Mouse (Mus musculus) neural tube, embryonic 14.5 days (tissue): ENCODE measurements around the gene Shoc2. TPM values are rescaled to one million over a fixed set of nuclear protein-coding genes. Genes with fewer than 3 reads are reported as not detected.
A peak's percentile ranks its signal among the peaks of the same experiment; 100 is the strongest.

Experiments
- ATAC-seq: fragments of 200-750 bp; cut with Nextera tagmentation; 2 replicates; pipeline ENCODE4 v1.8.0; 2017; ENCODE audit warnings: low read depth, mild to moderate bottlenecking, moderate TSS enrichment, moderate library complexity
- H3K27ac ChIP-seq: fragments of 300-500 bp; sonication (generic); 2 replicates; pipeline ENCODE4 v1.5.1; 2014; ENCODE audit warnings: low read depth, mild to moderate bottlenecking, control low read depth, low read length, moderate library complexity, mixed read lengths
- H3K27me3 ChIP-seq: fragments of 300-500 bp; sonication (generic); 2 replicates; pipeline ENCODE4 v1.6.1; 2014; ENCODE audit warnings: low read length; ENCODE audit not compliant: control insufficient read depth, insufficient read depth
- H3K36me3 ChIP-seq: fragments of 300-500 bp; sonication (generic); 2 replicates; pipeline ENCODE4 v1.6.1; 2014; ENCODE audit warnings: low read length, mixed read lengths; ENCODE audit not compliant: control insufficient read depth, insufficient read depth
- H3K4me1 ChIP-seq: fragments of 300-500 bp; sonication (generic); 2 replicates; pipeline ENCODE4 v1.6.1; 2014; ENCODE audit warnings: low read length; ENCODE audit not compliant: control insufficient read depth, insufficient read depth
- H3K4me2 ChIP-seq: fragments of 300-500 bp; sonication (generic); 2 replicates; pipeline ENCODE4 v1.6.1; 2014; ENCODE audit warnings: mild to moderate bottlenecking, low read depth, low read length, control low read depth
- H3K4me3 ChIP-seq: fragments of 300-500 bp; sonication (generic); 2 replicates; pipeline ENCODE4 v1.5.1; 2014; ENCODE audit warnings: low read depth, low read length, control low read depth, mixed read lengths
- H3K9ac ChIP-seq: fragments of 300-500 bp; sonication (generic); replicated peaks from 2 replicates; pipeline ENCODE4 v1.6.1; 2014; ENCODE audit warnings: low read depth, mild to moderate bottlenecking, control low read depth, low read length, mixed read lengths
- H3K9me3 ChIP-seq: fragments of 300-500 bp; sonication (generic); 2 replicates; pipeline ENCODE4 v1.6.1; 2016; ENCODE audit warnings: low read length; ENCODE audit not compliant: control insufficient read depth
- WGBS: fragments of 180-500 bp; shearing (Covaris S2); extraction: QIAGEN DNeasy Blood & Tissue Kit; methylation state at CpG from one replicate; pipeline ENCODE4 v1.1.7; 2014; 5-methylcytosine and 5-hydroxymethylcytosine counted together
- polyA plus RNA-seq: library from polyadenylated mRNA; unstranded; fragments of >200 nt; fragmentation: Nextera tagmentation; extraction: Ambion mirVana; gene quantifications from 2 replicates; pipeline ENCODE4 v1.2.1, GENCODE M21; 2014

The Shoc2 gene
- polyA plus RNA-seq, 1 experiment from 2014 or later = 81.5 TPM

DNA sequence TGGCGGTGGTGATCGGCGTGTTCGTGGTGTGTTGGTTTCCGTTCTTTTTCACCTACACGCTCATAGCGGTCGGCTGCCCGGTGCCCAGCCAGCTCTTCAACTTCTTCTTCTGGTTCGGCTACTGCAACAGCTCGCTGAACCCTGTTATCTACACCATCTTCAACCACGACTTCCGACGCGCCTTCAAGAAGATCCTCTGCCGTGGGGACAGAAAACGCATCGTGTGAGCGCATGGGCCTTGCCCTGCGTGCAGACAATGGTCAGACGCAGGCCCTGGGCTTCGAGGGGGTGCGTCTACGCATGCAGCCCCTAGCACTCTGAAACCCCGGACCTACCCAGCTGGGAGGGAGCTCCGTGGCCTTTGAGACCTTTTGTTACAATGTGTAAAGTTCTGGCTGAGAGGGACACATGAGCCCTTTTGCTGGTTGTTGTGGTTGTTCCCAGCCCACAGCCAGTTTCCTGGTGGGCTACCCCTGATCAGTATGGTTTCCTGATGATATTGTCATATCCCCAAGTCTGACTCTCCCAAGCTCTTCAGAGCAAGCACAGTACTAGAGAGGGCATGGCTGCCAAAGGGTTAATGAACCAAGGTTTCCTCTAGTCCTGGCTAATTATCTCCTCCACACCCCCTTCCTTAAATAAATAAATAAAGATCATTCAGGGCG lies 103.4 kb downstream of the Shoc2 start:
- peak overlapping the region; percentile 49; the same call in 1 of the 2 replicates for H3K9ac ChIP-seq
- no peak for ATAC-seq
- H3K36me3 ChIP-seq = no peaks in the 10 kb centered on the region
- peak overlapping the region; percentile 96 for H3K4me2 ChIP-seq
- no peaks in the 10 kb centered on the region for H3K9me3 ChIP-seq
- H3K27ac ChIP-seq = no peak overlapping the region
- 1% methylated on average over 26 of the region's 27 CpGs for WGBS
- H3K4me3 ChIP-seq = peak overlapping the region; percentile 54
- H3K4me1 ChIP-seq = peaks cover 20% of the 10 kb centered on the region; the same call in 1 of the 2 replicates
- H3K27me3 ChIP-seq = peaks cover 18% of the 10 kb centered on the region

DNA sequence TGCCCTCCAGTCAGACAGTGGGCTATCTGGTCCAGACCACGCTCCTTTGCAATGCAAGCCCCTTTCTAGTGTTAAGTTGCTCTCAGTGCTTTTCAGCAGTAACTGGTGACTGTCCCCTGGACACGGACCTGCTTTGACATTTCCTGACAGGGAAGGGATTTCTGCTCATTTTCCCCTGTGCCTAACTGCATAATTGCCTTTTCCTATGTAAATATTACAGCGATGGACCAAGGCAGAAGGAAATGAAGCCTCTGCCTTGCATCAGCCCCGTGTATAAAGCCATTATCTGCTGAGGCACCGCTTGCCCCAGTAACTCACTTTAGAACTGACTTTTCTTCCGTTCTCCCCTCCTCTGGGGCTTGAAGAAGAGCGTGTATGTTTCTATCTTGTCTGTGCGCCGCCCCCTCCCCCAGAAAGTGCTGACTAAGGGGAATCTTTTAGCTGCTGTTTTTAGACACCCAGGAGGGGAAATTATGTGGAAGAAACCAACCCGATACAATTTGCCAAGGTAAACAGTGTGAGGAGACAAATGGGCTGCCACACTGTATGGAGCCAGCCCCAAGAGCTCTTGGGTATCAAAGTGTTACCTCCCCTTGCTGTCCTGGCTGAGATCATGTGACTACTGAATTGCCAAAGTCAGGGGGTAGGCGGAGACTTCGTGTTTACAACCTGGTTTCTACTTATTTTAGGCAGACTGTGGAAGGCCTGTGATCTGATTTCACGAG lies 104.2 kb downstream of the Shoc2 start:
- Histone ChIP-seq H3K27me3 (peaks cover 18% of the 10 kb centered on the region), H3K9me3 (no peaks in the 10 kb centered on the region), H3K4me3 (peak overlapping the region; percentile 3; the same call in 1 of the 2 replicates), H3K9ac (no peak overlapping the region), H3K27ac (no peak overlapping the region), H3K4me2 (peak overlapping the region; percentile 96), H3K4me1 (peaks cover 20% of the 10 kb centered on the region; the same call in 1 of the 2 replicates), H3K36me3 (no peaks in the 10 kb centered on the region)
- 5% methylated on average over 13 of the region's 13 CpGs for WGBS
- no peak for ATAC-seq

DNA sequence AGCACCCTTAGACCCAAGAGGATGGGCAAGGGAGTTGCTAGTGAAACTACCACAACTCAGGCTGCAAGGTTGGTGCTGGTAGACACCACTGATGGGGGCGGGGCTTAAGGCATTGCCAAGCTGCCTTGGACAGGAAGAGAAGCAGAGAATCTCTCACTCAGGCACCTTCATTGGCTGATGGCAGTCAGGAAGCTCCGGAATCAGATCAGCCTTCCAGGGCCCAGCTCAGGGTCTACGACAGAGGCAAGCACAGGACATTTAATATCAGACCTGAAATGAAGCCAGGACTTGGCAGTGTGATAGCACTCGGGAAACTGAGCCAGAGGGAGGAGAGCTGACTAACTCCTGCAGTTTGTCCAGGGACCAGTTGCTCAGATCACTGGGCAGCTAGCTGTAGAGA lies 107.5 kb downstream of the Shoc2 start:
- Histone ChIP-seq H3K4me2 (no peak overlapping the region), H3K36me3 (no peaks in the 10 kb centered on the region), H3K4me1 (peaks cover 11% of the 10 kb centered on the region; the same call in 1 of the 2 replicates), H3K4me3 (no peak overlapping the region), H3K27me3 (peaks cover 14% of the 10 kb centered on the region), H3K9me3 (no peaks in the 10 kb centered on the region), H3K27ac (no peak overlapping the region), H3K9ac (no peak overlapping the region)
- 76% methylated on average over 4 of the region's 4 CpGs for WGBS
- no peak for ATAC-seq

DNA sequence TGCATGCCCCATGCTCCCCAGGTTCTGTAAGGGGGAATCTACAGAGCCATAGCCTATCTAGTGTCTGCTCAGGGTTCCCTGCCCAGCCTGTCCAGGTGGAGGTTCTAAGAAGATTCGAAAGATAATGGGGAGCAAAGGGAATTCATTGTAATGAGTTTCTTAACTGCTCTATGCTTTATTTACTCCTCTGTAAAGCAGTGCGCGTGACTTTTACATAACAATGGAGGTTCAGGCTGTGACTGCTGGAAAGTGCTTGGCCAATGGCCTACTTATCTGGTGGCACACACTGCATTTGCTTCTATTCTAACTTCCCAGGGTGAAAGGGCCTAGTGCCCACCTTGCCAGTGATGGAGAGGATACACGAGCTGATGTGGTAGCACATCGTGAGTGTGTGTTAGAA lies 111.7 kb downstream of the Shoc2 start:
- Histone ChIP-seq H3K4me3 (no peak overlapping the region), H3K9ac (no peak overlapping the region), H3K36me3 (no peaks in the 10 kb centered on the region), H3K27me3 (no peaks in the 10 kb centered on the region), H3K27ac (no peak overlapping the region), H3K9me3 (no peaks in the 10 kb centered on the region), H3K4me1 (no peaks in the 10 kb centered on the region), H3K4me2 (no peak overlapping the region)
- 30% methylated on average over 5 of the region's 5 CpGs for WGBS
- no peak for ATAC-seq

GRCm38 (mm10) chr19:54068447-54068846 lies 124.3 kb downstream of the Shoc2 start:
- ATAC-seq = no peak
- no peak overlapping the region for H3K9ac ChIP-seq
- H3K4me2 ChIP-seq = no peak overlapping the region
- H3K27me3 ChIP-seq = no peaks in the 10 kb centered on the region
- no peaks in the 10 kb centered on the region for H3K36me3 ChIP-seq
- H3K4me1 ChIP-seq = no peaks in the 10 kb centered on the region
- 89% methylated on average over 7 of the region's 7 CpGs for WGBS
- H3K4me3 ChIP-seq = no peak overlapping the region
- no peaks in the 10 kb centered on the region for H3K9me3 ChIP-seq
- H3K27ac ChIP-seq = no peak overlapping the region

DNA sequence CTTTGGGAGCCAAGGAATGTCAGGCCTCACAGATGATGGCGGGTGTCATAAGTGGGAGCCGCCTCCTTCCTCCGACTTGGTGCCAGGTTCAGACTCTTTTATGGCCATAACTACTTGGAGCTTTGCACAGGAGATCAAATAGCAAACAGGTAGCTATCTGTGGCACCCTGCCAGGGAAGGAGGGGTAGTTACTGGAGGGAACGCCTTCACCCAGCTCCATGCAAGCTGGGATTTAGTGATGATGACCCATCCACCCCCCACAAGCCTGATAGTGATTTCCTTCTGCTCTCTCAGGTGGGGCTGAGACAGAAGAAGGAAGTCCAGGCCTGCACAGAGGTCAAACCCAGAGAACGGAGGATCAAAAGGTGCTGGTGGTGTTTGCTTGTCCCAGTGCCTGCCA lies 126.4 kb downstream of the Shoc2 start:
- Histone ChIP-seq H3K4me2 (no peak overlapping the region), H3K36me3 (no peaks in the 10 kb centered on the region), H3K9ac (no peak overlapping the region), H3K9me3 (no peaks in the 10 kb centered on the region), H3K27ac (no peak overlapping the region), H3K27me3 (no peaks in the 10 kb centered on the region), H3K4me1 (no peaks in the 10 kb centered on the region), H3K4me3 (no peak overlapping the region)
- 85% methylated on average over 5 of the region's 5 CpGs for WGBS
- no peak for ATAC-seq

DNA sequence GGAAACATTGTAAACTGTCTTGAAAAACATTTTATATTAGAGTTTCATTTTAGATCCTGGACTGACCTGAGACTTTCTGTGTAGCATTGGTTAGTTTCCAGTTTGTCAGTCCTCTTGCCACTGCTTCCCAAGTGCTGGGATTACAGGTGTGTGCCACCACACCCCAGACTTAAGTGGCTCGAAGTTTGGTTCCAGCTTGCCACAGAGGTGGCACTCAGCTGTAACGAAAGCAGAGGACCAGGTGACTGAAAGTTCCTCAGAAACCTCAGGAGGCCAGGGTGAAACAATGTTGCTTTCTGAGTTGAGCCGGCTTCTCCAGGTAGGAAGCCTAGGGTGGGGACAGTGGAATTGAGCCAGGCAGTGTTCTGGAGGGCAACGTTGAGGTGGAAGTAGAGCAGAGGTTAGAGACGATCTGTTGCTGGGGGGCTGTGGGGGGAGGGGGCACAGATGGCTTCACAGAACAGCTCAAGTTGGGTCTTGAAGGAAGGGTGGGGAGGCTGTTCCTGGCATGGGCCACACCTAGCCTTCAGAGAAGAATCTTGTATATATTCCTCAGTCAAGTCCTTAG lies 128.2 kb downstream of the Shoc2 start:
- H3K4me2 ChIP-seq = no peak overlapping the region
- H3K4me1 ChIP-seq = no peaks in the 10 kb centered on the region
- WGBS = 90% methylated on average over 5 of the region's 5 CpGs
- no peaks in the 10 kb centered on the region for H3K27me3 ChIP-seq
- H3K36me3 ChIP-seq = no peaks in the 10 kb centered on the region
- no peak overlapping the region for H3K4me3 ChIP-seq
- H3K9me3 ChIP-seq = no peaks in the 10 kb centered on the region
- no peak overlapping the region for H3K27ac ChIP-seq
- no peak for ATAC-seq
- no peak overlapping the region for H3K9ac ChIP-seq

GRCm38 (mm10) chr19:54076362-54077349 lies 132.6 kb downstream of the Shoc2 start:
- Histone ChIP-seq H3K4me2 (no peak overlapping the region), H3K36me3 (no peaks in the 10 kb centered on the region), H3K27me3 (no peaks in the 10 kb centered on the region), H3K9ac (no peak overlapping the region), H3K27ac (no peak overlapping the region), H3K4me3 (no peak overlapping the region), H3K9me3 (no peaks in the 10 kb centered on the region), H3K4me1 (no peaks in the 10 kb centered on the region)
- 10% methylated on average over 10 of the region's 10 CpGs for WGBS
- 0 out of 2 replicates have a peak, but pooled peaks have one; percentile 14 for ATAC-seq
